Mouse (Mus musculus): ENCODE data around the gene Aqp12. TPM values are rescaled to one million over a fixed set of nuclear protein-coding genes. Genes with fewer than 3 reads are reported as not detected.

Gene Aqp12
- total and polyA plus RNA-seq, 2 experiments, result 0.37 TPM; not detected in 1

- Histone ChIP-seq H3K79me2 (ENCODE audit: control insufficient read depth, insufficient read depth, low read length) (no peaks in the 10 kb centered on the region), H3K36me3 (ENCODE audit: control insufficient read depth, insufficient read depth, low read length) (no peaks in the 10 kb centered on the region), H3K4me3 (ENCODE audit: insufficient read depth, low read depth, low read length) (no peak overlapping the region), H3K4me1 (ENCODE audit: control insufficient read depth, insufficient read depth, low read length) (no peaks in the 10 kb centered on the region), H3K27me3 (ENCODE audit: control insufficient read depth, insufficient read depth, low read length) (no peaks in the 10 kb centered on the region), H3K9ac (ENCODE audit: low read depth, low read length) (no peak overlapping the region), H3K27ac (replicated peaks; ENCODE audit: insufficient read depth, low read depth, low read length) (no peak overlapping the region)
- TF ChIP-seq POLR2A (IDR thresholded peaks at IDR 0.05; ENCODE audit: extremely low read depth, insufficient read depth, low read length), result no peak
- no peak for TF ChIP-seq CTCF (IDR thresholded peaks at IDR 0.05; ENCODE audit: low read depth, low read length)
- no peak for DNase-seq (ENCODE audit: extremely low read depth, low read depth, low spot score)
- 86% methylated on average over 5 of the region's 5 CpGs for WGBS
Measured at GRCm38 (mm10) chr1:92984999-92985398, 21.1 kb upstream of the Aqp12 start.

GRCm38 (mm10) chr1:92988894-92989293 is 17.2 kb upstream of the Aqp12 start:
- TF ChIP-seq POLR2A (IDR thresholded peaks at IDR 0.05; ENCODE audit: extremely low read depth, insufficient read depth, low read length), result no peak
- TF ChIP-seq CTCF (IDR thresholded peaks at IDR 0.05; ENCODE audit: low read depth, low read length), result no peak
- no peak overlapping the region for H3K27ac ChIP-seq (replicated peaks; ENCODE audit: insufficient read depth, low read depth, low read length)
- H3K79me2 ChIP-seq (ENCODE audit: control insufficient read depth, insufficient read depth, low read length), result no peaks in the 10 kb centered on the region
- no peaks in the 10 kb centered on the region for H3K36me3 ChIP-seq (ENCODE audit: control insufficient read depth, insufficient read depth, low read length)
- H3K4me3 ChIP-seq (ENCODE audit: insufficient read depth, low read depth, low read length), result no peak overlapping the region
- H3K9ac ChIP-seq (ENCODE audit: low read depth, low read length), result no peak overlapping the region
- H3K4me1 ChIP-seq (ENCODE audit: control insufficient read depth, insufficient read depth, low read length), result no peaks in the 10 kb centered on the region
- no peaks in the 10 kb centered on the region for H3K27me3 ChIP-seq (ENCODE audit: control insufficient read depth, insufficient read depth, low read length)
- 58% methylated on average over 4 of the region's 4 CpGs for WGBS
- DNase-seq (ENCODE audit: extremely low read depth, low read depth, low spot score), result no peak

GRCm38 (mm10) chr1:92989891-92990290 is 16.2 kb upstream of the Aqp12 start:
- Histone ChIP-seq H3K4me1 (ENCODE audit: control insufficient read depth, insufficient read depth, low read length) (no peaks in the 10 kb centered on the region), H3K79me2 (ENCODE audit: control insufficient read depth, insufficient read depth, low read length) (no peaks in the 10 kb centered on the region), H3K27me3 (ENCODE audit: control insufficient read depth, insufficient read depth, low read length) (no peaks in the 10 kb centered on the region), H3K4me3 (ENCODE audit: insufficient read depth, low read depth, low read length) (no peak overlapping the region), H3K36me3 (ENCODE audit: control insufficient read depth, insufficient read depth, low read length) (no peaks in the 10 kb centered on the region), H3K27ac (replicated peaks; ENCODE audit: insufficient read depth, low read depth, low read length) (no peak overlapping the region), H3K9ac (ENCODE audit: low read depth, low read length) (no peak overlapping the region)
- 71% methylated on average over 4 of the region's 4 CpGs for WGBS
- DNase-seq (ENCODE audit: extremely low read depth, low read depth, low spot score), result no peak
- TF ChIP-seq POLR2A (IDR thresholded peaks at IDR 0.05; ENCODE audit: extremely low read depth, insufficient read depth, low read length) (no peak), CTCF (IDR thresholded peaks at IDR 0.05; ENCODE audit: low read depth, low read length) (no peak)

GRCm38 (mm10) chr1:92992214-92992855 is 13.8 kb upstream of the Aqp12 start:
- no peaks in the 10 kb centered on the region for H3K79me2 ChIP-seq (ENCODE audit: control insufficient read depth, insufficient read depth, low read length)
- DNase-seq (ENCODE audit: extremely low read depth, low read depth, low spot score), result no peak
- 83% methylated on average over 6 of the region's 6 CpGs for WGBS
- no peaks in the 10 kb centered on the region for H3K27me3 ChIP-seq (ENCODE audit: control insufficient read depth, insufficient read depth, low read length)
- no peak for TF ChIP-seq CTCF (IDR thresholded peaks at IDR 0.05; ENCODE audit: low read depth, low read length)
- no peak for TF ChIP-seq POLR2A (IDR thresholded peaks at IDR 0.05; ENCODE audit: extremely low read depth, insufficient read depth, low read length)
- no peak overlapping the region for H3K9ac ChIP-seq (ENCODE audit: low read depth, low read length)
- H3K4me1 ChIP-seq (ENCODE audit: control insufficient read depth, insufficient read depth, low read length), result no peaks in the 10 kb centered on the region
- H3K4me3 ChIP-seq (ENCODE audit: insufficient read depth, low read depth, low read length), result no peak overlapping the region
- no peak overlapping the region for H3K27ac ChIP-seq (replicated peaks; ENCODE audit: insufficient read depth, low read depth, low read length)
- no peaks in the 10 kb centered on the region for H3K36me3 ChIP-seq (ENCODE audit: control insufficient read depth, insufficient read depth, low read length)

- H3K4me3 ChIP-seq (ENCODE audit: insufficient read depth, low read depth, low read length), result no peak overlapping the region
- WGBS, result 85% methylated on average over 2 of the region's 2 CpGs
- no peak for TF ChIP-seq CTCF (IDR thresholded peaks at IDR 0.05; ENCODE audit: low read depth, low read length)
- TF ChIP-seq POLR2A (IDR thresholded peaks at IDR 0.05; ENCODE audit: extremely low read depth, insufficient read depth, low read length), result no peak
- H3K4me1 ChIP-seq (ENCODE audit: control insufficient read depth, insufficient read depth, low read length), result no peaks in the 10 kb centered on the region
- no peak overlapping the region for H3K27ac ChIP-seq (replicated peaks; ENCODE audit: insufficient read depth, low read depth, low read length)
- H3K27me3 ChIP-seq (ENCODE audit: control insufficient read depth, insufficient read depth, low read length), result no peaks in the 10 kb centered on the region
- H3K36me3 ChIP-seq (ENCODE audit: control insufficient read depth, insufficient read depth, low read length), result no peaks in the 10 kb centered on the region
- DNase-seq (ENCODE audit: extremely low read depth, low read depth, low spot score), result no peak
- H3K79me2 ChIP-seq (ENCODE audit: control insufficient read depth, insufficient read depth, low read length), result no peaks in the 10 kb centered on the region
- no peak overlapping the region for H3K9ac ChIP-seq (ENCODE audit: low read depth, low read length)
Measured at GRCm38 (mm10) chr1:92992880-92993279, 13.3 kb upstream of the Aqp12 start.

- Histone ChIP-seq H3K4me3 (ENCODE audit: insufficient read depth, low read depth, low read length) (no peak overlapping the region), H3K27me3 (ENCODE audit: control insufficient read depth, insufficient read depth, low read length) (no peaks in the 10 kb centered on the region), H3K36me3 (ENCODE audit: control insufficient read depth, insufficient read depth, low read length) (no peaks in the 10 kb centered on the region), H3K4me1 (ENCODE audit: control insufficient read depth, insufficient read depth, low read length) (no peaks in the 10 kb centered on the region), H3K27ac (replicated peaks; ENCODE audit: insufficient read depth, low read depth, low read length) (no peak overlapping the region), H3K9ac (ENCODE audit: low read depth, low read length) (no peak overlapping the region), H3K79me2 (ENCODE audit: control insufficient read depth, insufficient read depth, low read length) (no peaks in the 10 kb centered on the region)
- 38% methylated on average over 4 of the region's 4 CpGs for WGBS
- DNase-seq (ENCODE audit: extremely low read depth, low read depth, low spot score), result no peak
- TF ChIP-seq CTCF (IDR thresholded peaks at IDR 0.05; ENCODE audit: low read depth, low read length) (no peak), POLR2A (IDR thresholded peaks at IDR 0.05; ENCODE audit: extremely low read depth, insufficient read depth, low read length) (no peak)
Measured at GRCm38 (mm10) chr1:93009196-93009595, 3.1 kb downstream of the Aqp12 start.

Data from liver, adult 2 months (tissue).